Mouse (Mus musculus) E14TG2a.4 (cell line): ENCODE measurements around the gene Tdrd9.

Source experiments
- CTCF ChIP-seq: conservative IDR thresholded peaks from 2 replicates; pipeline ENCODE4 v1.5.1; 2014; ENCODE audit warnings: low read length
- NANOG ChIP-seq: IDR thresholded peaks from 2 replicates; pipeline ENCODE4 v1.6.1; 2014; ENCODE audit warnings: borderline replicate concordance, low read length, mixed read lengths
- POU5F1 ChIP-seq: IDR thresholded peaks from 2 replicates; pipeline ENCODE4 v1.6.1; 2014; ENCODE audit warnings: low read length, borderline replicate concordance

DNA sequence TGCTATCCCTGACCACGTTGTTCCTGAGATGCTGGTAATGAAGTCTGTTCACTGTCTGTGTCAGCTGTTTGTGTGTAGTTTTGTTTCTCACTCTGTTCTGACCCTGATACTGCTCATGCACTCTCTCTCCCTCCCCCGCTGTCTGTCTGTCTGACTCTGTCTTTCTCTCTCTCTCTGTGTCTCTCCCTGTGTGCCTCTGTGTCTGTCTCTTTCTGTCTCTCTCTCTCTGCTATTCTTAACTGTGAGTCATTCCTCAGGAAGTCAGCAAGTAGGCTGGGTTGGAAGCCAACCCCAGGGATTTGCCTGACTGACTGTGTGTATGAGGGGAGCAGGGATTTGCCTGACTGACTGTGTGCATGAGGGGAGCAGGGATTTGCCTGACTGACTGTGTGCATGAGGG lies 51.9 kb downstream of the Tdrd9 start:
- no peak for TF ChIP-seq CTCF
- no peak for TF ChIP-seq NANOG
- no peak for TF ChIP-seq POU5F1
